Mouse (Mus musculus) kidney, adult 11 months (tissue): Measurements from ENCODE around the gene Smr3a.

Source experiments
- DNase-seq: peaks from one replicate; pipeline ENCODE4 v3.0.0; 2022

Smr3a gene

DNA sequence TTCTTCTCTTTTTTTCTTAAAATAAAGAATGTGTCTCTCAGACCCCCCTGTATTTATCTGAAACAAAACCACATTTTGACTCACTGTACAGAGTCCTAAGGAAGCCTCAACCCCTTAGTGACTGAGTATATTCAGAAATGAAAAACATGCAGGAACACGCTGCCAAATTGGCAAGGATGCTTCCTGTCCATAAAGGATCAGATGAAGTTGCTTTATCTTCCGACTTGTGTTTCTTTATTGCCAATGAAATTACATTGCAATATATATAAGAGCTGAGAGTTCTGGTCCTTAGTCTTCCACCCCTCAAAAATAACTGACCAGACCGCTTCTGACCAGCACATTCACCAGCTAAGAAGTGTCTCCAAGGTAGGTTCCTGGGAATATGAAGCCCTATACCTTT lies at the start of gene Smr3a:
Gene Smr3a (plus strand): TSS at position 301 of the 400 bp plus-strand sequence.
- DNase-seq = no peak

DNA sequence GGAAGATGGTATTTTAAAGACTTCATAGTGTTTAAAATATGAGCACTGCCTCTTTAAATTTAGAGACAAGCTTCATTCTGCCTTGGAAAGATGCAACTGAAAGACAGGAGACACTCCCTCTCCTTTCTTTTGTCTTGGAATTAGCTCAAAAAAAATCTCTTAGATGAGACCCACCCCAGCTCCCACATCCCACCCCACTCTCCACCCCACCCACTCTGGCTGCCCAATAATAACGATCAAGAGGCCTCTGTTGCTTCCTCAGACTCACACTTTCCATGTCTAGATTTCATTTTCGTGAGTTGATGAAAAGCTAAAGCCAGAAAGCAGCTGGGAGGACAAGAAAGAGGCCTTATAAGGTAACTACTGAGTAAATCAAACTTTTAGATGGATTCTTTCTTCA lies 33.1 kb upstream of the Smr3a start, which contains the start of the genes 2310003L06Rik and Gm28434:
Gene 2310003L06Rik (plus strand): TSS at position 259 of the 400 bp plus-strand sequence.
Gene Gm28434 (plus strand): TSS at position 317 of the 400 bp plus-strand sequence.
- no peak for DNase-seq

DNA sequence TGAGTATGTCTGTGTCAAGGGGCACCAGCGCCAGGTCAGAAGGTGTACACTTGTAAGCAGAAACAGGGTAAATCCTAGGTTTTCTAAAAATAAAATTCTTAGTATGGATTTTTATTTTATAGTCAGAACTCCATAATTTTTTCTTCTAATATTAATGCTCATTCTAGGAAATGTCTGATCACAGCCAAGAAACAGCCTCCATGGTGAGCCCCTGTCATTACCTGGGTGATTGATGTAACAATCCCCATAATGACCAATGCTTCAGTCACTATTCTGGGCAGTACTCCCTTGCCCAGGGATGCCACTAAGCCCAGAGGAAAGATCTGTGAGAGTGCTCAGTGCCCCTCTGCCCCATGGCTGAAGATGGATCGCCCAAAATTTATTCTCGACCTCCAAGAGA lies 23.2 kb upstream of the Smr3a start, which contains the start of gene Cabs1:
Gene Cabs1 (plus strand): TSS at position 301 of the 400 bp plus-strand sequence.
- DNase-seq = no peak

DNA sequence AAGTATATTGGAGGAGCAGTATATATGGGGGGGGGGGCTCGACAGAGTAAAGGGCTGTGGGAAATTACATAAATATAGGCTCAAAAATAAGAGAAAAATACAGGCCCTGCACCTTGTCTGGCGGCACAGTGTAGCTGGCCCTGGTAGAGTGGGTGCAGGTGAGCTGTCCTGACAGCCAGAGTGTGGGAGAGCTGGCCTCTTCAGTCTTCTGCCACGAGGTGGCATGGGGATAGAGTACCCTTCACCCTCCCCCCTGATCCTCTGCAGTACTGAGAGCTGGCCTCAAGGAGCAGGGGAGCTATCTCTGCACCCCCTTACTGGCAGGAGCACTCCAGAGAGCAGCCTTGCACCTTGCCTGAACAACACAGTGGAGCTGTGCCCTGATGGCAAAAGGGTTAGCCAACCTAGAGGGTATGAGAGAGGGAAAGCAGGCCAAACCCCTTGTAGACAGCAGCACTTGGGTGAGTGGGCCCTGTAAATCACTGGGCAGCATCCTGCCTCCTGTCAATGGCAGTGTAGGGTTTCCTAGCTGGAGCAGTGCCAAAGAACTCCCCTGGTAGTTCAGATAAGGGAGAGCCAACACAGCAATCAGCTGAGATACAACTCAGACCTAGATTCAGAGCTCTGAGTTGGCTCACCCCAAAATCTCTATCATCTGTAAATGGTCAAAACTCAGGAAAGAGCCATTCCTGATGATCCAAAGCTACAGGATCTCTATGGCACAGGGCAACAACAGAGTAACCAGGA lies 19.7 kb upstream of the Smr3a start:
- DNase-seq = no peak

DNA sequence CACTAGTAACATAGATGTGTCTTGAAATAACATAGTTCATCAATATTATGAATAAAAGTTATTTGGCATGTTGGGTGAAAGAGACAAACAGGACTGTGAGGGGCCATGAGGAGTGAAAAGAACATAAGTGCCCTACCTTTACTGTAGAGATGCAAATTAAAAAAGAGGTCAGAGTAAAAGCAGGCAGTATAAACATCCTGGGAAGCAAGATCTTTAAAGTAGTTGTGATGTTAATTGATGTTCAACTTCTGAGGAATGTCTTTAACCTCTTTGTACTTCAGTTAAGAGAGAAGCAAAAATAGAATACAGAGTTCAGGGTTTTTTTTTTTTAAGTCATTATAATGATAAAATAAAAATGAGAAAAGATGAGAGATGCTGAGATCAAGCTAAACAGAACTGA lies 2.9 kb downstream of the Smr3a start:
- DNase-seq = no peak
